Mouse (Mus musculus): ENCODE results near the gene Slc44a2. TPM values are rescaled to one million over a fixed set of nuclear protein-coding genes. Genes with fewer than 3 reads are reported as not detected.

Gene Slc44a2
- polyA plus RNA-seq, 1 experiment from 2014 or later: 167 TPM

GRCm38 (mm10) chr9:21332161-21333061, 11.9 kb downstream of the Slc44a2 start:
- peak; percentile 74 for DNase-seq (ENCODE audit: low spot score)

- DNase-seq (ENCODE audit: low spot score): no peak
Measured at GRCm38 (mm10) chr9:21333523-21333922, 13.0 kb downstream of the Slc44a2 start.

- DNase-seq (ENCODE audit: low spot score): no peak
Measured at GRCm38 (mm10) chr9:21334747-21335146, 14.2 kb downstream of the Slc44a2 start.

GRCm38 (mm10) chr9:21335391-21335790, 14.9 kb downstream of the Slc44a2 start:
- no peak for DNase-seq (ENCODE audit: low spot score)

- DNase-seq (ENCODE audit: low spot score): no peak
Measured at GRCm38 (mm10) chr9:21336491-21336890, 16.0 kb downstream of the Slc44a2 start.

GRCm38 (mm10) chr9:21337652-21338051, 17.2 kb downstream of the Slc44a2 start:
- DNase-seq (ENCODE audit: low spot score): no peak

- DNase-seq (ENCODE audit: low spot score): no peak
Measured at GRCm38 (mm10) chr9:21340411-21340810, 19.9 kb downstream of the Slc44a2 start.

GRCm38 (mm10) chr9:21346627-21347365, 26.3 kb downstream of the Slc44a2 start:
- DNase-seq (ENCODE audit: low spot score): no peak

GRCm38 (mm10) chr9:21348152-21348551, 27.7 kb downstream of the Slc44a2 start:
- DNase-seq (ENCODE audit: low spot score): no peak

- DNase-seq (ENCODE audit: low spot score): no peak
Measured at GRCm38 (mm10) chr9:21351178-21351577, 30.7 kb downstream of the Slc44a2 start.

GRCm38 (mm10) chr9:21351702-21352377, 31.3 kb downstream of the Slc44a2 start:
- no peak for DNase-seq (ENCODE audit: low spot score)

GRCm38 (mm10) chr9:21352463-21353372, 32.2 kb downstream of the Slc44a2 start:
- peak; percentile 31 for DNase-seq (ENCODE audit: low spot score)

- DNase-seq (ENCODE audit: low spot score): no peak
Measured at GRCm38 (mm10) chr9:21353373-21353686, 32.8 kb downstream of the Slc44a2 start.

GRCm38 (mm10) chr9:21354796-21355195, 34.3 kb downstream of the Slc44a2 start:
- no peak for DNase-seq (ENCODE audit: low spot score)

GRCm38 (mm10) chr9:21356981-21357718, 36.7 kb downstream of the Slc44a2 start:
- peak; percentile 80 for DNase-seq (ENCODE audit: low spot score)

GRCm38 (mm10) chr9:21366541-21367220, 46.2 kb downstream of the Slc44a2 start:
- DNase-seq (ENCODE audit: low spot score): peak; percentile 77

GRCm38 (mm10) chr9:21367357-21368111, 47.0 kb downstream of the Slc44a2 start, which contains the start of gene Ilf3:
Ilf3 (plus strand) TSS chr9:21367871.
- peak; percentile 100 for DNase-seq (ENCODE audit: low spot score)

- peak; percentile 86 for DNase-seq (ENCODE audit: low spot score)
Measured at GRCm38 (mm10) chr9:21368131-21368584, 47.7 kb downstream of the Slc44a2 start.

- no peak for DNase-seq (ENCODE audit: low spot score)
Measured at GRCm38 (mm10) chr9:21369080-21369479, 48.6 kb downstream of the Slc44a2 start.

Data from thymus, postnatal 0 days (tissue).